Mouse (Mus musculus): ENCODE results near the gene Stk4.

Stk4 gene

GRCm38 (mm10) chr2:164103501-164103900 lies 33.4 kb downstream of the Stk4 start:
- no peak for TF ChIP-seq GATA4 (IDR thresholded peaks at IDR 0.05; ENCODE audit: insufficient replicate concordance, low read length)

- no peak for TF ChIP-seq GATA4 (IDR thresholded peaks at IDR 0.05; ENCODE audit: insufficient replicate concordance, low read length)
Observed at GRCm38 (mm10) chr2:164106287-164107035, 36.3 kb downstream of the Stk4 start.

- TF ChIP-seq GATA4 (IDR thresholded peaks at IDR 0.05; ENCODE audit: insufficient replicate concordance, low read length) = no peak
Observed at GRCm38 (mm10) chr2:164107125-164107874, 37.2 kb downstream of the Stk4 start.

GRCm38 (mm10) chr2:164108501-164108900 lies 38.4 kb downstream of the Stk4 start:
- no peak for TF ChIP-seq GATA4 (IDR thresholded peaks at IDR 0.05; ENCODE audit: insufficient replicate concordance, low read length)

GRCm38 (mm10) chr2:164111546-164111945 lies 41.4 kb downstream of the Stk4 start:
- no peak; the same call in 1 of the 2 replicates for TF ChIP-seq GATA4 (IDR thresholded peaks at IDR 0.05; ENCODE audit: insufficient replicate concordance, low read length)

- TF ChIP-seq GATA4 (IDR thresholded peaks at IDR 0.05; ENCODE audit: insufficient replicate concordance, low read length) = no peak
Observed at GRCm38 (mm10) chr2:164114051-164114450, 43.9 kb downstream of the Stk4 start.

- no peak for TF ChIP-seq GATA4 (IDR thresholded peaks at IDR 0.05; ENCODE audit: insufficient replicate concordance, low read length)
Observed at GRCm38 (mm10) chr2:164115531-164115930, 45.4 kb downstream of the Stk4 start.

- TF ChIP-seq GATA4 (IDR thresholded peaks at IDR 0.05; ENCODE audit: insufficient replicate concordance, low read length) = no peak
Observed at GRCm38 (mm10) chr2:164119503-164119902, 49.4 kb downstream of the Stk4 start.

GRCm38 (mm10) chr2:164123169-164123766 lies 53.1 kb downstream of the Stk4 start:
- no peak for TF ChIP-seq GATA4 (IDR thresholded peaks at IDR 0.05; ENCODE audit: insufficient replicate concordance, low read length)

GRCm38 (mm10) chr2:164126533-164126955 lies 56.4 kb downstream of the Stk4 start:
- no peak for TF ChIP-seq GATA4 (IDR thresholded peaks at IDR 0.05; ENCODE audit: insufficient replicate concordance, low read length)

GRCm38 (mm10) chr2:164127297-164127696 lies 57.2 kb downstream of the Stk4 start:
- TF ChIP-seq GATA4 (IDR thresholded peaks at IDR 0.05; ENCODE audit: insufficient replicate concordance, low read length) = no peak

GRCm38 (mm10) chr2:164128576-164129411 lies 58.7 kb downstream of the Stk4 start:
- no peak for TF ChIP-seq GATA4 (IDR thresholded peaks at IDR 0.05; ENCODE audit: insufficient replicate concordance, low read length)

GRCm38 (mm10) chr2:164131586-164131985 lies 61.5 kb downstream of the Stk4 start:
- no peak for TF ChIP-seq GATA4 (IDR thresholded peaks at IDR 0.05; ENCODE audit: insufficient replicate concordance, low read length)

GRCm38 (mm10) chr2:164134563-164134962 lies 64.4 kb downstream of the Stk4 start:
- TF ChIP-seq GATA4 (IDR thresholded peaks at IDR 0.05; ENCODE audit: insufficient replicate concordance, low read length) = no peak

GRCm38 (mm10) chr2:164135367-164135766 lies 65.2 kb downstream of the Stk4 start:
- TF ChIP-seq GATA4 (IDR thresholded peaks at IDR 0.05; ENCODE audit: insufficient replicate concordance, low read length) = no peak
